Comparison of ENCODE assay signal across 25 mouse cellular contexts in the genomic region with DNA sequence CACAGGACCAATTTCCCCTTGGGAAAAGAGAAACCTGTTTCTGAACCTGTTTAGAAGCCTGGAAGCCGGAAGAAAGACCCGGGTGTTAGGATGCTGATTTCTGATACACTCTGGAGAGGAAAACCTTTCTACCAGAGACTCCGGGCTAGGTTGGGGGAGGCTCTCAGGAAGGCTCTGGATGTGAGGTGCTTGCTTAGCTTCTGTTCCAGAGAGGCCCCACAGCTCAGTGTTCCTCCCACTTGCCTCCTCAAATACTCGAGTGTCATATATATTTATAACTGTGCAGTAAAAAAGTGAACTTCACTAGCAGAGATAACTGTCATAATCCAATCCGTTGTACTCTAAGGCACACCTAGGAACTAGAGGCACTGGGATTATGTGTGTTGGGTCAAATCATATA. TPM values are rescaled to one million over a fixed set of nuclear protein-coding genes. Genes with fewer than 3 reads are reported as not detected.
A peak's percentile ranks its signal among the peaks of the same experiment; 100 is the strongest.
DNase-seq lines count a peak whose midpoint lies in the region; ATAC-seq and TF ChIP-seq lines count a peak whose summit lies in the region.
"Had no signal": no experiment of that assay in that cellular context is flagged by ENCODE, and none has a peak within 500 bp of the region (broad histone marks: within the 10 kb centered on the region; RNA-seq: fewer than 3 reads in every experiment).

No protein-coding gene starts in this region.

- no peak overlapping the region for H3K9ac ChIP-seq in midbrain, embryonic 14.5 days (replicated peaks; ENCODE audit: low read length)
- H3K9ac ChIP-seq in hindbrain, embryonic 13.5 days, result no peak overlapping the region
- H3K9ac ChIP-seq: forebrain, embryonic 12.5 days; heart, embryonic 15.5 days; hindbrain, embryonic 14.5 days; liver, embryonic 13.5 days; midbrain, embryonic 13.5 days had no signal

- no peaks in the 10 kb centered on the region for H3K4me1 ChIP-seq in midbrain, embryonic 14.5 days (ENCODE audit: control insufficient read depth, insufficient read depth, low read length)
- no peaks in the 10 kb centered on the region for H3K4me1 ChIP-seq in hindbrain, embryonic 13.5 days (replicated peaks)
- H3K4me1 ChIP-seq: forebrain, embryonic 12.5 days; liver, embryonic 13.5 days; midbrain, embryonic 13.5 days had no signal

- H3K9me3 ChIP-seq in midbrain, embryonic 14.5 days (ENCODE audit: control insufficient read depth, low read length), result no peaks in the 10 kb centered on the region
- H3K9me3 ChIP-seq in hindbrain, embryonic 13.5 days, result peaks cover 5% of the 10 kb centered on the region; the same call in 1 of the 2 replicates
- H3K9me3 ChIP-seq: forebrain, embryonic 12.5 days; heart, embryonic 15.5 days; liver, embryonic 13.5 days; midbrain, embryonic 13.5 days had no signal

- 88% methylated on average over 5 of the region's 5 CpGs for WGBS in midbrain, embryonic 14.5 days
- 83% methylated on average over 5 of the region's 5 CpGs for WGBS in hindbrain, embryonic 13.5 days

- no peak overlapping the region for H3K4me2 ChIP-seq in midbrain, embryonic 14.5 days (ENCODE audit: low read length)
- no peak overlapping the region for H3K4me2 ChIP-seq in hindbrain, embryonic 13.5 days
- H3K4me2 ChIP-seq: forebrain, embryonic 12.5 days; heart, embryonic 15.5 days; hindbrain, embryonic 14.5 days; liver, embryonic 13.5 days; midbrain, embryonic 13.5 days had no signal

- intact Hi-C loops in gastrocnemius, adult 2 months (cut with DNase I), result no loop called here
- intact Hi-C loops in left cerebral cortex, postnatal 14 days (cut with DNase I), result no loop called here

- H3K4me3 ChIP-seq in gastrocnemius, adult 2 months, result no peak overlapping the region
- no peak overlapping the region for H3K4me3 ChIP-seq in midbrain, embryonic 14.5 days (replicated peaks; ENCODE audit: low read depth, low read length)
- no peak overlapping the region for H3K4me3 ChIP-seq in hindbrain, embryonic 13.5 days
- H3K4me3 ChIP-seq: forebrain, embryonic 12.5 days; heart, embryonic 15.5 days; liver, embryonic 13.5 days; megakaryocyte, embryonic 14.5 days; midbrain, embryonic 13.5 days had no signal

- ATAC-seq in midbrain, embryonic 14.5 days (ENCODE audit: low FRiP score, low TSS enrichment), result no peak
- ATAC-seq in hindbrain, embryonic 13.5 days (ENCODE audit: low FRiP score), result no peak
- ATAC-seq: CD4-positive, CD25-positive, alpha-beta regulatory T cell, adult 4 months; midbrain, embryonic 13.5 days had no signal

- TF ChIP-seq CTCF in gastrocnemius, adult 2 months (IDR thresholded peaks at IDR 0.05), result no peak

- no peaks in the 10 kb centered on the region for H3K36me3 ChIP-seq in midbrain, embryonic 14.5 days (ENCODE audit: control insufficient read depth, insufficient read depth, low read length)
- H3K36me3 ChIP-seq in hindbrain, embryonic 13.5 days, result no peaks in the 10 kb centered on the region
- H3K36me3 ChIP-seq: forebrain, embryonic 12.5 days; heart, embryonic 15.5 days; liver, embryonic 13.5 days; midbrain, embryonic 13.5 days had no signal

- H3K27me3 ChIP-seq in midbrain, embryonic 14.5 days (ENCODE audit: control insufficient read depth, insufficient read depth, low read length), result no peaks in the 10 kb centered on the region
- no peaks in the 10 kb centered on the region for H3K27me3 ChIP-seq in hindbrain, embryonic 13.5 days
- H3K27me3 ChIP-seq: forebrain, embryonic 12.5 days; heart, embryonic 15.5 days; liver, embryonic 13.5 days; midbrain, embryonic 13.5 days had no signal

- no peak for DNase-seq in gastrocnemius, adult 2 months
- no peak for DNase-seq in gastrocnemius, postnatal 10 days
- DNase-seq in right cerebral cortex, adult 2 months (ENCODE audit: low spot score in 2 of 2), result peak; percentile 39 to 51
- DNase-seq in right cerebral cortex, postnatal 14 days, result no peak
- DNase-seq in left cerebral cortex, postnatal 14 days (ENCODE audit: low spot score in 2 of 2), result peak; percentile 46 to 60
- DNase-seq in midbrain, embryonic 14.5 days, result no peak
- no peak for DNase-seq in adrenal gland, adult (ENCODE audit: inconsistent age in 2 of 2, low spot score in 1 of 2)
- DNase-seq: adrenal gland, postnatal 25 days; cerebellum, adult 11 months; cerebellum, adult 9-11 months; gastrocnemius, postnatal 36 days; heart, postnatal 36 days; kidney, adult 2 months; liver, embryonic 13.5 days; lung, adult 2 months; lung, postnatal 36 days; thymus, postnatal 25 days had no signal

- H3K27ac ChIP-seq in gastrocnemius, adult 2 months, result peak overlapping the region; percentile 59; the same call in 1 of the 2 replicates
- H3K27ac ChIP-seq in midbrain, embryonic 14.5 days (replicated peaks; ENCODE audit: low read depth, low read length), result no peak overlapping the region
- no peak overlapping the region for H3K27ac ChIP-seq in hindbrain, embryonic 13.5 days
- H3K27ac ChIP-seq: forebrain, embryonic 12.5 days; heart, embryonic 15.5 days; hindbrain, embryonic 14.5 days; kidney, postnatal 0 days; liver, embryonic 13.5 days; midbrain, embryonic 13.5 days had no signal

RNA-seq across cellular contexts. Expression of a gene that starts 25.6 kb away (rescaled TPM):
- total RNA-seq in gastrocnemius, adult 2 months (2021), result 10 to 100 TPM; 41.3 to 51.4 TPM
- total RNA-seq in gastrocnemius, postnatal 10 days (2021), result 10 to 100 TPM; 53.2 to 53.4 TPM
- 10 to 100 TPM; 46.8 to 54.8 TPM for total RNA-seq in left cerebral cortex, postnatal 14 days (2021)
- polyA plus RNA-seq in midbrain, embryonic 14.5 days (2014; fragmentation: Nextera tagmentation; extraction: Ambion mirVana), result 10.1 and 15.3 TPM in 2 replicates
- 7.8 and 8.5 TPM in 2 replicates for polyA plus RNA-seq in hindbrain, embryonic 13.5 days (2015; fragmentation: Nextera tagmentation; extraction: Ambion mirVana)

Comparison
In these comparisons a context has a peak if more than half of its experiments do, and no peak if none do; other contexts are left out.
1. DNase-seq: peak in right cerebral cortex, adult 2 months (2 of 2) and left cerebral cortex, postnatal 14 days (2 of 2); none in gastrocnemius, adult 2 months (single experiment), gastrocnemius, postnatal 10 days (single experiment), right cerebral cortex, postnatal 14 days (single experiment), midbrain, embryonic 14.5 days (single experiment) and adrenal gland, adult (0 of 2).